Mouse (Mus musculus): ENCODE results near the gene Rpap3.

The Rpap3 gene

GRCm38 (mm10) chr15:97649726-97650125 is 55.9 kb downstream of the Rpap3 start:
- DNase-seq (ENCODE audit: low read depth, low spot score), result no peak

DNA sequence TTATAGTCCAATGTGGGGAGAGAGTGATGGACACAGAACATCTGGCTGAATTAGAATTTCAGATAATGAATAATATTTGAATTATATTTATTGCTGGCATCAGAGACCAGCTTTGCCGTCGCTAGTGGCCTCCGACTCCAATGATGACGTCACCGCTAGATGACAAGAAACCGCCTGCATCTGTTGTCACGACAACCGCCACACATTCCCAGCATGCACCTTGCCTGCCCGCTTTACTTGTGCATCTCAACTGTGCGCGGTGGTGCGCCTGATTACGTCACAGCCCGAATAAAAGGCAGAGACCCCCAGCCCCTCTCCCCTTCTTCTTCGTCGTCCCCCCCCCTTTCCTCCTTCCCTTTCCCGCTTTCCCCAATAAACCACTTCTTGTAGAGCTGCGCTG is 57.4 kb downstream of the Rpap3 start:
- DNase-seq (ENCODE audit: low read depth, low spot score), result no peak

DNA sequence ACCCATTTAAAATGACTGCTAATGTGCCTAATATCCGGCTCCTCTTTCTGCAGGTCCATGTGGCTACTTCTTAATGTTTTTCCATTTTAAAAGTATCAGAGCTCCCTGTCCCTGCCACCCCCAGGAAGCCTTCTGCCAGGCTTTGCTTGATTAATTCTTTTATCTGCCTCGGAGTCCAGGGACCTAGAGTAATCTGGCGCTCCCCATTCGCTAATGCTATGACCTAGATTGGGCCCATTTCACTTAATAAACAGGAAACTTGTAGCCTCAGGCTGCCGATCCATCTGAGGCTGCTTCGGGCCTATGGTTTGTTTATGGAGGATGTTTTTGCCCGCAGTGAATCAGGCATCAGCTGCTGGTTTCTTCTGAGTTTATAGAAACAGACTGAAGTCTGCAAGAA is 59.2 kb downstream of the Rpap3 start:
- DNase-seq (ENCODE audit: low read depth, low spot score), result no peak

DNA sequence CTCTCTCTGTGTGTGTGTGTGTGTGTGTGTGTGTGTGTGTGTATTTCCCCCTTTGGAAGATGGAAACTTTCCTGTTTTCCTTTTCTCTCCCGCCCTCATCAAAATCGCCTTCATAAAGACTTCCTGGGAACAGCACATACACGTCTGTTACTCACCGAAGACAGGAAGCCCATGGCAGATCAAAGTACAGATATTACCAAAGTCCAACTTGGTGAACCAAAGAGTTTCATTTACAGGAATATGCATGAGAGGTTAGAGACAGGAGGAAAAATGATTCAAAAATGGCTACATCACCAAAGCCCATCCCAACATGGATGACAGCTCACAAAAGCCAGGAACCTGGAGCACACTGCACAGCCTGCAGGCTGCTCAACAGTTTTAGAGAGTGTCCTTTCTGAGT is 61.6 kb downstream of the Rpap3 start:
- DNase-seq (ENCODE audit: low read depth, low spot score), result no peak
